Mouse (Mus musculus) cerebellum, postnatal 4 days (tissue): ENCODE data around the gene 4933405L10Rik.

Experiments
- DNase-seq, 2 experiments: peaks; one replicate each; pipeline ENCODE4 v3.0.0; 2022; ENCODE audit warnings: low spot score in 2 of 2, mixed read lengths in 1 of 2

Gene 4933405L10Rik

DNA sequence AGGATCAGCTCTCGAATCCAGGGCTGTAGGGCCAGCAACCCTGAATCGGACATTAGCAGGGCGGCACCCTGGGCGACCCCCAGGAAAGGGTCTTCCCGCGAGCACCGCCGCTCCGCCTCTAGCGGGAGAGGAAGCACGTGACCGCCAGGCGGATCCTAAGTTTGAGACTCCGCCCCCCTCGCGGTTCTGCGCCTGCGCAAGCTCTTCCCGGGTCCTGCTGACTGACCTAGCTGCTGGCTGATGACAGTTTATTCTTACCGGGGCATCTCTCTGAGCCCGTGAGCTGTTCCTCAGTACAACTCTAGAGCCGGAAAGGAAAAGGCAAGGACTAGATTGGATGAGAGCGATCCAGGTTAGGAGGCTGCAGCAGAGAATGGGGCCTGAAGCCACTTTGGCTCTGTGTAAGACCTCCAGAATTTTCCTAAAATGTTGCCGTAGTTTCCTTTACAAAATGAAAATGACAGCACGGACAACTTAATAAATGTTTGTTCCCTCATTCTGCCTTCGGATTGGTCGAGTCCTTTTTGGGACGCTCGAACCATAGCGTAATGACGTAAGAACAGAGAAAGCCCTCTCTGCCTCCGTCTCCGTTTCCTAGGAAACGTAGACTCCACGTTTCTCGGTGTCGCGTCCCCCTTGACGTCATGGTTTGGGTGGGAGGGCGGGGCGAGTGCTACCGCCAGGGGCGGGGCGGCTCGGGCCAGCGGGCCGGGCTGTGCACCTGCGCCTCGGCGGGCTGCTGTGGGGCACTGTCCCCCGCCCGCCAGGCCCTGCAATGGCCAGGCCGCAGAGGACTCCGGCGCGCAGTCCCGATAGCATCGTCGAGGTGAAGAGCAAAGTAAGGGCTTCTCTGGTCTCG is 6.3 kb upstream of the 4933405L10Rik start, which contains the start of the genes Acd and Pard6a:
Gene Acd, minus strand, starts transcription at position 137 of the 859 bp plus-strand sequence.
Gene Pard6a, plus strand, starts transcription at position 183 of the 859 bp plus-strand sequence.
- peak; percentile 94 to 97 for DNase-seq

DNA sequence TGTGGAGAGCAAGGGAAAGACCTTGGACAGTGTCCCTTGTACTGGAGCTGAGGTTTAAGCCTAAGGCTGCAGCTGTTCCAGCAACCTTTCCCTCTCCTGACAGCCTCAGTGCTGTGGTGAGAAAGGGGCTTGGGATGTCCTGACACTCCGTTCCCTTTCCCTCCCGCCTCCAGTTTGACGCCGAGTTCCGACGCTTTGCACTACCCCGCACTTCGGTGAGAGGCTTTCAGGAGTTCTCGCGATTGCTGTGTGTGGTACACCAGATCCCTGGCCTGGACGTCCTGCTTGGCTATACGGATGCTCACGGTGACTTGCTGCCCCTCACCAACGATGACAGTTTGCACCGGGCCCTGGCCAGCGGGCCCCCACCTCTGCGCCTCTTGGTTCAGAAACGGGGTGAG is 5.5 kb upstream of the 4933405L10Rik start:
- no peak for DNase-seq

GRCm38 (mm10) chr8:105702731-105703415 is 4.6 kb upstream of the 4933405L10Rik start:
- no peak for DNase-seq

GRCm38 (mm10) chr8:105704146-105704812 is 3.2 kb upstream of the 4933405L10Rik start:
- no peak for DNase-seq

GRCm38 (mm10) chr8:105704955-105705354 is 2.5 kb upstream of the 4933405L10Rik start:
- no peak for DNase-seq

- DNase-seq = no peak
Measured at GRCm38 (mm10) chr8:105706426-105706825, 1.0 kb upstream of the 4933405L10Rik start.

DNA sequence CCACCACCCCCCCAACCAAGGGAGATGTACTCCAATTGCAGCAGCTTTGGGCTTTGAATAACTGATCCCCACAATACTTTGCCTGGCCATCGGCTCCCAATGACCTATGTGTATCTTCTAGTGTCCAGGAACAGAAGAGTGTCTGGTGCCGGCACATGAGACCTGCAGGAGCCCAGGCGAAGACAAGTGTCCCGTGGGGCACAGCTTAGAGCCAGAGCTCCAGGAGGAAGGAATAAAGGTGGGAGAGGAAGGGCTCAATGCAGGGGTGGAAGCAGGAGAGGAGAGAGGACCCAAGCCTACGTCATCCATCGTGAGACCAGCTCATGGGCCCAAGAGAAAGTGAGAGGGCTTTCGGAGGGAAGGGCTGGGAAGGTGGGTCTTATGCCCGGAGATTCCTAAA is 1.2 kb downstream of the 4933405L10Rik start:
- no peak for DNase-seq

DNA sequence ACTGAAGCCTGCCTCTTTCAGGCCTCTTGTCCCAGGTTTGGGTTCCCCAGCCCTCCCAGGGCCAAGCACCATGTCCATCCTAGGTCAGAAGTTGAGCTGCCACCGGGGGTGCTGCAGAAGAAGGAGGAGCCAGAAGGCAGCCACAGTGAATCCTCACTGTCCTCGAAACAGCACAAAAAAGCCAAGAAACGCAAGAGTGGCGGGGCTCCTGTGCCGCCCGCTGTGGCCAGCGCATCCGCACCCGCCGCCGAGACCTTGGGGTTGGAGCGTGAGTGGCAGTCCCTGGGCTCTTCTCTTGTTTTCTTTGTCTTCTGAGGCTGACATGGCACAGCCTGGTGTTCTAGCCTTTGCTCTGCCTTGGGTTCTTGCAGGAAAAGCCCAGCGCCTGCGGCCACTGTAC is 1.9 kb downstream of the 4933405L10Rik start:
- no peak for DNase-seq

DNA sequence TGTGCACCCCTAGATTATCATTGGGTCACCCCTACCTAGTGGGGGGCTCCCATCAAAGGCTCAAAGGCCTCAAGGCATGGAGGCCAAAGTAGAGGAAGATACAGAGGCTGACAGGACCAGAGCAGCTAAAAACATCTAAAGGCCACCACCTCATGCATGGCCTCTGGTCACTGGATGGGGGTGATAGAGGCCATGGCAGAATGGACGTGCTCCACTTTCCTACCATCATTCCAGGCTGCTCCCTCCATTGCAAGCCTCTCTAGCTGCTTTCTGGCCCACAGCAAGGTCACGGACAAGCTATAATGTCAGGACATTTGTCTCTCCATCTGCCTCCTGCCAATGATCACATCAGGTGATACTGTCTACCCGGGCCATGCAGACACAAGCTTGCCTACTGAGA is 4.8 kb downstream of the 4933405L10Rik start:
- DNase-seq = no peak

DNA sequence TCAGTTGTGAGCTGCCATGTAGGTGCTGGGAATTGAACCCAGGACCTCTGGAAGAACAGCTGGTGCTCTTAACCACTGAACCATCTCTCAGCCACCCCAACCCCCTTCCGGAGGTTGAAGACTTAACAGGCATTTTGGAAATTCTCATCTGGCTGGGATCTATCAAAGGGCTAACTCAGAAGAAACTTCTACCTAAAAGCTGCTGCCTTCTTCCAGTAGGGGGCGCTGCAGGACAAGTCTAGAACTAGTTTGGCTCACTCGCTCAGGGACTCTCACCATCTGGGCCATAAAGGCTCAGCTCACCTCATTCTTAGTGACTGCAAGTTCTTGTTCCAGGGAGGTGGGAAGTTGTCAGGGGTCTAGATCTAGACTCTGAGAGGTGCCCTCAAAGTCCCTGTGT is 6.7 kb downstream of the 4933405L10Rik start:
- DNase-seq = peak; percentile 75 to 88

GRCm38 (mm10) chr8:105715042-105715441 is 7.6 kb downstream of the 4933405L10Rik start:
- DNase-seq = no peak

- DNase-seq = no peak
Measured at GRCm38 (mm10) chr8:105716302-105716945, 9.0 kb downstream of the 4933405L10Rik start.

DNA sequence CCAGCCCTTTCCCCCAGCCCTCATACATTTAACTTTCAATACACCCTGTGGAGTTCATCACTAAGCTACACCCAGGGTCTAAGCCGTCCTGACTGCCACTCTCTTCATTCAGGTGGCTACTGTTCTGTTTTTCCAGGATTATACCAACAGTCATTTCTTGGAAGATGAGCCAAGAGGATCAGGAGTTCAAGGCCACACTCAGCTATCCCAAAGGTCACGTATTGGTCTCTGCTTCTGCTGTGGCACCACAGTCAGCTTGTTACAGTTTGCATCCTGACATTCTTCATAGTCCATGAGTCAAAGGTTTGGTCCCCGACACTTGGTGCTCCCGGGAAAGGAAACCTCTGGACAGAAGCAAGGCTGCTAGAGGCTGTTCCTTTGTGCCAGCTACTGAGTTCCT is 12.2 kb downstream of the 4933405L10Rik start:
- no peak for DNase-seq

DNA sequence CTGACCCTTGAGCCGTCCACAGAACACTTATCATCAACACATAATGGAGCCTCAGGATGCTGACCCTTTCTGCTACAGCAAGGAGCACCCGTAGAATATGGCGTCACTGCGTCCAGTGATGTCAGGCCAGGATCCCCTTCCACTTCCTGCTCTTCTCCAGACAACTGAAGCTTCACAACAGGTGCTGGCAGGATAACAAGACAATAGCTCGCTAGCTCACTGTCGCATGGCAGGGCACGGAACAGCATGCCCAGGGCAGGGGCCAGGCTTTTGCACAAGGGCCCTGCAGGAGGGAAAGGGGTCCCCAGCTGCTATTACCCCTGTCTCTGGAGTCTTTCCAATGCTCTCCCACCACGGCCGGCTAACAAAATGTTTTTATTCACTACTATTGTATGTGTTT is 15.4 kb downstream of the 4933405L10Rik start:
- no peak for DNase-seq

GRCm38 (mm10) chr8:105725726-105726125 is 18.3 kb downstream of the 4933405L10Rik start:
- DNase-seq = no peak

- DNase-seq = no peak
Measured at GRCm38 (mm10) chr8:105727397-105728124, 20.1 kb downstream of the 4933405L10Rik start.

DNA sequence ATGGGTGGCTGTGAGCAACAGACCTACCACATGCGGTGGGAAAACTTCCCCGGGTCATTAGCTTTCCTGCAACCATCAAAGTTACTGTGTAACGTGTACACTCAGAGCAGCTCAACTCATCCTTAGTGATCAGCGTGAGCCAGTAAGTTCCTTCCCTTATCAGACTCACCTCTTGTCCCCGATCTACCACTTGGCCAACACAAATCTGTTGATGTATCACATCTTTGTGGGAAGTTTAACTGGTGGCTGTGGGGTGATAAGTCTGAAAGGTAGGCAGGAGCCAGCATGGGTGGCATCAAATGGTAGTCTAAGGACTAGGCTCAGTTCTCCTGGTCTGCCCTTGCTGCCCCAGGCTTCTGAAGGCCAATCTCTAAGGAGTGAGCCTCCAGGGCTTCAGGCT is 24.7 kb downstream of the 4933405L10Rik start:
- no peak for DNase-seq

- DNase-seq = no peak
Measured at GRCm38 (mm10) chr8:105739216-105739615, 31.8 kb downstream of the 4933405L10Rik start.

DNA sequence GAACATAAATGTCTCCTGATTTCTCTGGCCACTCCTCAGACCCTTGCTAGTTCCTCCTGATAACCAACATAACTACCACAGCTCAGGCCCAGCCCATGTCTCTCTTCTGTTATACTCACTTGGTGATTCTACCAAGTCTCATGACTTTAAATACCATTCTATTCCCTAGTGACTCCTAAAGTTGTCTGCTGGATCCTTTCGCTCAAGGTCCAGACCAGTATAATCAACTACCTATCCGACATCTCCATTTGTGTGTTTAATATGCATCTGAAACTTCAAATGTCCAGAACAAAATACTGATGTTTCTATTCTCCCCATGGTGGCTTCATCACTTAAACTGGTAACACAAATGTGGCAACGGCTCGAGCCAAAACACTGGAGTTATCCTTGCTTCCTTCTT is 35.8 kb downstream of the 4933405L10Rik start:
- no peak for DNase-seq

DNA sequence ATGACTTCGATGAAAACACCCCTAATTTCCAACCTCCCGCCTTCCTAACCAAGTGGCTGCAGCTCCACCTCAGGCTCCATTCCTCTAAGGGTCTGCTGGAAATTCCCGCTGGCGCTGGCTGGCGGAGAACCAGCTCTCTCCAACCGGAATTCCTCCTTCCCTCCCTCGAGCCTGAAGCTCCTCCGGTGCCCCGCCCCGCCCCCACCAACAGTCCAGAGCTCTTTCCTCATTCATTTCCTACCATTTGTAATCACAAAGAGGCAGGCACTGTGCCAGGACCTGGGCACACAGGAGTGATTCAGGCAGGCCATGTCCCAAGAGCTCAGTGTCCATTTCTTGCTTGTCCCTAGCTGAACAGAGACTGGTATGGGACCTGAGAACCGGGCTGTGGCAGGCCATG is 43.2 kb downstream of the 4933405L10Rik start:
- DNase-seq = peak in 1 of 2 experiments; percentile 50

GRCm38 (mm10) chr8:105753916-105754315 is 46.5 kb downstream of the 4933405L10Rik start:
- no peak for DNase-seq
